Mouse (Mus musculus): ENCODE data around the gene Tmem217.

DNA sequence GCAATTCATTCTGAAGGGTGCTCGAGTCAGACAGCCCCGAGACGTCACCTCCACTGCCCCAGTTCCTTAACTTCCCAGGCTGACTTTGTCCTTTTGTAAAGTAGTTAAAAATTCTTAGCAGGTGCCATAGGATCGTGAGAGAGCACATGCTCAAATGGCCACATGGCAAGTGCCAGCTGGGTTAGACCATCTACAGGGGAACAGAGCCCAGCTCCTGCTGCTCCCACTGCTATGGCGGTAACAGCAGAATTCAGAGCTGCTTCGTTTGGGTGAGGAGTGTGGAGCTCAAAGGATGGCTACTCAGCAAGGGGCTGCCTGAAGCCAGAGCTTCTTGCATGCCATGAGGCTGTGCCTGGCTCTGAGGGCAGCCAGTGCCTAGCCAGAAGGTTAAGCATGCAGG is 17.6 kb upstream of the Tmem217 start:
- TF ChIP-seq CTCF (IDR thresholded peaks at IDR 0.05; ENCODE audit: control insufficient read depth, insufficient read depth, insufficient replicate concordance, low read depth, low read length): no peak
- no peak for TF ChIP-seq POLR2A (IDR thresholded peaks at IDR 0.05; ENCODE audit: control insufficient read depth, low read depth, low read length)

Measured in testis, adult 2 months (tissue).